ENCODE assay signal across 19 mouse cellular contexts in genomic region chr11:117302371-117302770, GRCm38 (mm10).
DNase-seq lines count a peak whose midpoint lies in the region; ATAC-seq and TF ChIP-seq lines count a peak whose summit lies in the region.
"Had no signal": no experiment of that assay in that cellular context is flagged by ENCODE, and none has a peak within 500 bp of the region (broad histone marks: within the 10 kb centered on the region; RNA-seq: fewer than 3 reads in every experiment).

No protein-coding gene starts in this region.

- TF ChIP-seq CTCF in CH12.LX (conservative IDR thresholded peaks at IDR 0.05 in 1 of 2, IDR thresholded peaks at IDR 0.05 in 1 of 2; ENCODE audit: low read depth in 2 of 2, low read length in 2 of 2) = no peak
- TF ChIP-seq CTCF in layer of hippocampus, adult 2 months (conservative IDR thresholded peaks at IDR 0.05) = no peak

- peak overlapping the region; percentile 4; the same call in 1 of the 2 replicates for H3K27ac ChIP-seq in lung, embryonic 16.5 days (ENCODE audit: low read length)
- no peak overlapping the region for H3K27ac ChIP-seq in CH12.LX (ENCODE audit: insufficient read depth, low read depth)
- peak overlapping the region; percentile 72; the same call in 1 of the 2 replicates for H3K27ac ChIP-seq in limb, embryonic 13.5 days
- no peak overlapping the region for H3K27ac ChIP-seq in layer of hippocampus, adult 2 months
- H3K27ac ChIP-seq: hindbrain, embryonic 14.5 days; intestine, embryonic 15.5 days; midbrain, embryonic 15.5 days had no signal

- TF ChIP-seq RAD21 in CH12.LX (IDR thresholded peaks at IDR 0.05; ENCODE audit: low read depth, low read length) = no peak

- dilution Hi-C loops in CH12.LX (cut with MboI; ENCODE audit: extremely low pct_ligation_motif_present, extremely low pct_unique_long_range_greater_than_20kb, low sequenced_read_pairs) = no loop called here

- H3K4me1 ChIP-seq in lung, embryonic 16.5 days (replicated peaks; ENCODE audit: control insufficient read depth, insufficient read depth, low read length) = peaks cover 16% of the 10 kb centered on the region
- H3K4me1 ChIP-seq in CH12.LX (ENCODE audit: control insufficient read depth in 1 of 2, insufficient read depth in 2 of 2) = peaks cover 38 to 70% of the 10 kb centered on the region in 2 experiments
- H3K4me1 ChIP-seq in limb, embryonic 13.5 days = peaks cover 47% of the 10 kb centered on the region
- H3K4me1 ChIP-seq: midbrain, embryonic 15.5 days had no signal

- no peak for TF ChIP-seq POLR2A in CH12.LX (IDR thresholded peaks at IDR 0.05; ENCODE audit: low read depth, low read length)

- 81% methylated on average over 5 of the region's 5 CpGs for WGBS in lung, embryonic 16.5 days
- WGBS in limb, embryonic 13.5 days = 83% methylated on average over 5 of the region's 5 CpGs

- H3K9me3 ChIP-seq in lung, embryonic 16.5 days (ENCODE audit: control insufficient read depth, low read length) = no peaks in the 10 kb centered on the region
- H3K9me3 ChIP-seq in CH12.LX (replicated peaks; ENCODE audit: low read length) = peaks cover 10% of the 10 kb centered on the region
- H3K9me3 ChIP-seq in limb, embryonic 13.5 days = no peaks in the 10 kb centered on the region
- H3K9me3 ChIP-seq: heart, embryonic 12.5 days; intestine, embryonic 15.5 days; midbrain, embryonic 15.5 days had no signal

- peaks cover 5% of the 10 kb centered on the region; the same call in 1 of the 2 replicates for H3K36me3 ChIP-seq in lung, embryonic 16.5 days (ENCODE audit: control insufficient read depth, insufficient read depth, low read length)
- H3K36me3 ChIP-seq in CH12.LX (replicated peaks in 1 of 2; ENCODE audit: control insufficient read depth in 1 of 2, insufficient read depth in 1 of 2, low read length in 1 of 2) = peaks cover 3 to 57% of the 10 kb centered on the region in 2 experiments
- H3K36me3 ChIP-seq in limb, embryonic 13.5 days = peaks cover 42% of the 10 kb centered on the region
- H3K36me3 ChIP-seq: midbrain, embryonic 15.5 days had no signal

- ATAC-seq in lung, embryonic 16.5 days (ENCODE audit: low read depth) = no peak
- no peak for ATAC-seq in limb, embryonic 13.5 days (ENCODE audit: low FRiP score, low read depth)
- ATAC-seq: forebrain, embryonic 16.5 days; intestine, embryonic 15.5 days; midbrain, embryonic 15.5 days had no signal

- H3K9ac ChIP-seq in lung, embryonic 16.5 days (ENCODE audit: low read length) = no peak overlapping the region
- no peak overlapping the region for H3K9ac ChIP-seq in CH12.LX (ENCODE audit: insufficient read depth, low read depth)
- H3K9ac ChIP-seq in limb, embryonic 13.5 days = no peak overlapping the region
- H3K9ac ChIP-seq: heart, embryonic 12.5 days; hindbrain, embryonic 14.5 days; intestine, embryonic 15.5 days; midbrain, embryonic 15.5 days had no signal

- H3K4me3 ChIP-seq in lung, embryonic 16.5 days (ENCODE audit: low read length) = no peak overlapping the region
- H3K4me3 ChIP-seq in CH12.LX (replicated peaks in 1 of 3; ENCODE audit: low read depth in 2 of 3, low read length in 2 of 3, poor library complexity in 1 of 3) = no peak overlapping the region
- no peak overlapping the region for H3K4me3 ChIP-seq in limb, embryonic 13.5 days
- no peak overlapping the region for H3K4me3 ChIP-seq in layer of hippocampus, adult 2 months
- H3K4me3 ChIP-seq: heart, embryonic 12.5 days; intestine, embryonic 15.5 days; midbrain, embryonic 15.5 days; myocyte had no signal

- DNase-seq in adrenal gland, postnatal 14 days = peak; percentile 61
- no peak for DNase-seq in adrenal gland, postnatal 4 days (ENCODE audit: low spot score in 2 of 2)
- no peak for DNase-seq in lung, postnatal 36 days
- DNase-seq in CH12.LX (ENCODE audit: extremely low read depth) = no peak
- no peak for DNase-seq in layer of hippocampus, adult 2 months (ENCODE audit: low spot score in 2 of 2)
- DNase-seq: cerebellum, adult 2 months; kidney, postnatal 4 days; liver; retina, postnatal 1 day; right cerebral cortex, postnatal 4 days; thymus, postnatal 4 days had no signal

- H3K79me2 ChIP-seq in CH12.LX (replicated peaks; ENCODE audit: control insufficient read depth, extremely low read depth, insufficient read depth, poor library complexity, severe bottlenecking) = peaks cover 13% of the 10 kb centered on the region

- H3K27me3 ChIP-seq in lung, embryonic 16.5 days (ENCODE audit: control insufficient read depth, insufficient read depth, low read depth, low read length) = no peaks in the 10 kb centered on the region
- no peaks in the 10 kb centered on the region for H3K27me3 ChIP-seq in CH12.LX (replicated peaks)
- H3K27me3 ChIP-seq in limb, embryonic 13.5 days = no peaks in the 10 kb centered on the region
- H3K27me3 ChIP-seq: heart, embryonic 12.5 days; intestine, embryonic 15.5 days; midbrain, embryonic 15.5 days had no signal

- no peak for TF ChIP-seq EP300 in CH12.LX (IDR thresholded peaks at IDR 0.05; ENCODE audit: low read length)

- no peak overlapping the region for H3K4me2 ChIP-seq in lung, embryonic 16.5 days (ENCODE audit: low read depth, low read length)
- H3K4me2 ChIP-seq in CH12.LX (ENCODE audit: insufficient read depth, low read depth, poor library complexity, severe bottlenecking) = no peak overlapping the region
- no peak overlapping the region for H3K4me2 ChIP-seq in limb, embryonic 13.5 days (replicated peaks)
- H3K4me2 ChIP-seq: heart, embryonic 12.5 days; hindbrain, embryonic 14.5 days; intestine, embryonic 15.5 days; midbrain, embryonic 15.5 days had no signal

- in situ Hi-C loops in CH12.LX (cut with MboI; ENCODE audit: low pct_ligation_motif_present, low pct_unique_long_range_greater_than_20kb, low sequenced_read_pairs) = no loop called here

TF ChIP-seq in CH12.LX, 34 proteins besides CTCF, POLR2A, EP300 and RAD21:
- TF ChIP-seq MAX (IDR thresholded peaks at IDR 0.05; ENCODE audit: low read length) (0 out of 2 replicates have a peak, but pooled peaks have one; percentile 19), NELFE (IDR thresholded peaks at IDR 0.05; ENCODE audit: low read depth, low read length) (no peak)

Comparison
In these comparisons a context has a peak if more than half of its experiments do, and no peak if none do; other contexts are left out.
1. H3K27ac ChIP-seq: peak in lung, embryonic 16.5 days (single experiment) and limb, embryonic 13.5 days (single experiment); none in CH12.LX (single experiment) and layer of hippocampus, adult 2 months (single experiment).